Mouse (Mus musculus) layer of hippocampus, postnatal 10 days (tissue): ENCODE data around the gene Skida1. TPM values are rescaled to one million over a fixed set of nuclear protein-coding genes. Genes with fewer than 3 reads are reported as not detected.
A peak's percentile ranks its signal among the peaks of the same experiment; 100 is the strongest.
"Not testable (repeated sequence)": the region's sequence is repeated elsewhere in the genome, so short reads cannot be mapped to it uniquely, and the experiment has no call there.

Experiments used
- DNase-seq, 2 experiments: peaks; one replicate each; pipeline ENCODE4 v3.0.0; 2021; ENCODE audit warnings: low spot score in 2 of 2
- long read RNA-seq: library from polyadenylated mRNA; stranded (forward); transcript quantifications from one replicate; pipeline ENCODE4 v2.0.0, GENCODE M21; 2023
- total RNA-seq, 2 experiments: library from RNA; stranded (reverse); gene quantifications; 2 replicates each; pipeline ENCODE4 v1.2.3; 2021

The Skida1 gene
- 10 to 100 TPM; 12.7 to 14.8 TPM for total RNA-seq
- long read RNA-seq, partial matches to known transcripts = 0 of 22 reads
- long read RNA-seq, other reads (novel, unspliced or antisense) = 22 of 22 reads

GRCm38 (mm10) chr2:18048453-18049075 lies at the start of gene Skida1:
TSS of gene Skida1 (minus strand) at chr2:18049051.
- DNase-seq = peak; percentile 27 to 46

DNA sequence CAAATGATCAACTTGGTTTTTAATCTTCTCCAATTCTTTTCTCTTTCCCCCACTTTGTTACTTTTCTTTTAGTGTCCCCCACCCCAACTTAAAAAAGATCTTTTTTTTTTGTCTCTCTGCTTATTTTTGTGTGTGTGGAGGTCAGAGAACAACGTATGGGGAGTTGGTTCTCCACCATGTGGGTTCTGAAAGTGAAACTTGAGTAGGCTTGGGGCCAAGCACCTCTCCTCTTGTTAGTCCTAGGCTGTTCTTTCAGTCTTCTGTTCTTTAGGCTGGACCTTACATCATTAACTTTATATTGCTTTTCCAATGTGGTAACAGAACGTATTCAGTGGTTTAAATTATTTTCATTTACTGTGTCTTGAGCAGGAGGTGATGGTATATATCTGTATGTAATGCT lies 47.0 kb upstream of the Skida1 start:
- no peak for DNase-seq

DNA sequence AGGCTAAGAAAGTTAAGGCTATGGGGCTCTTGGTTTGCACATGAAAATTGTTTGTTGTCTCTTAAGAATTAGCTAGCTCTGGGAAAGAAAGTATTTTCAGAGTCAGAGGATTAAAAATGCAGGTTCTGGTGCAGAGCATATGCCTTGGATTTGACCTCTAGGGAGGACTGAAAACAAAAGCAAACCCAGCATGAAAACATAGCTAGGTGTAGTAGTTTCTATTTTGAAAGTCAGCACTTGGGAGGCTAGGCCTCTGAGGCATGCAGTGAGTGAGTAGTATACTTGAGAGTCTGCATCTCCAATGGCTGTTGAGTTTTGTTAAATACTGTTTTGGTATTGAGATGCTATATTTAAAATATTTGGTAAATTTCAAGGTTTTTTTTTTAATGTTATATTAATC lies 45.5 kb upstream of the Skida1 start:
- no peak for DNase-seq

GRCm38 (mm10) chr2:18093858-18094257 lies 45.0 kb upstream of the Skida1 start:
- no peak for DNase-seq

DNA sequence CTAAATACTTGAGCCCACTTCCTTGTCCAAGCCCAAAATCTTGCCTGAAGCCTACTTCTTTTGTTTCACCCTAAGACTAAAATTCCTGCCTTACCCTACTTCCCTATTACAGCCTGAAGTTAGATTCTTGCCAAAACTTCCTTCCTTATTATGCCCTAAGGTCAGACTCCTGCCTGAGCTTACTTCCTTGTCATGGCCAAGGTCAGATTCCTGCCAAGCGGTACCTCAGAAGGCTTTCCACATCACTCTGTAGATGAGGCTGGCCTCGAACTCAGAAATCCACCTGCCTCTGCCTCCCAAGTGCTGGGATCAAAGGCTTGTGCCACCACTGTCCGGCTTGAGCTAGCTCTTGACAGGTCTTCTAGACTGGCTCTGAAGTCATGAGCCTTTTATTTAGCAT lies 38.8 kb upstream of the Skida1 start:
- DNase-seq = not testable (repeated sequence)

GRCm38 (mm10) chr2:18080182-18080860 lies 31.5 kb upstream of the Skida1 start:
- DNase-seq = no peak

GRCm38 (mm10) chr2:18071947-18072346 lies 23.1 kb upstream of the Skida1 start:
- no peak for DNase-seq

DNA sequence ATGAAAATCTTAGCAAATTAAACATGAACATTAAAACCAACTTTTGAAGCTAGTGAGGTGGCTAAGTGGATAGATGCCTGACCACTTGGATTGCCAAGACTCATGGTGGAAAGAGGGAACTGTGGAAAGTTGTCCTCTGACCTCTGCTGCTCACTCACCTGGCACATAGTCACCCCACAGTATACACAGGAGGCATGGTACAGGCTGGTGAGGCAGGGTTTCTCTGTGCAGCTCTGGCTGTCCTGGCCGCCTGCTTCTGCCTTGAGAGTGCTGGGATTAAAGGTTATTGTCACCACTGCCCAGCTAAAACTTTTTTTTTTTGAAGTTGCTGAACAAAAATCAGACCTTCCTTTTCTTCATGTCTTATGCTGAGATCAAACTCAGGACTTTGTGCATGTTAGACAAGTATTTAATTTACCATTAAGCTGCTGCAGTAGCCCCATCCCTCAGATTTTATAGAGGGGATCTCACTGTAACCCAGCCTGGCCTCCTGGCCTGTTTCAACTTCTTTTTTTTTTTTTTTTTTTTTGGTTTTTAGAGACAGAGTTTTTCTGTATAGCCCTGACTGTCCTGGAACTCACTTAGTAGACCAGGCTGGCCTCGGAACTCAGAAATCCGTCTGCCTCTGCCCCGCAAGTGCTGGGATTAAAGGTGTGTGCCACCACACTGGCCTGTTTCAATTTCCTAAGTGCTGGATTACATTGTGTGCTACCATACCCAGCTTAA lies 19.4 kb upstream of the Skida1 start:
- DNase-seq = no peak

- DNase-seq = no peak
Measured at GRCm38 (mm10) chr2:18066436-18066835, 17.6 kb upstream of the Skida1 start.

GRCm38 (mm10) chr2:18065708-18066030 lies 16.8 kb upstream of the Skida1 start:
- DNase-seq = no peak

DNA sequence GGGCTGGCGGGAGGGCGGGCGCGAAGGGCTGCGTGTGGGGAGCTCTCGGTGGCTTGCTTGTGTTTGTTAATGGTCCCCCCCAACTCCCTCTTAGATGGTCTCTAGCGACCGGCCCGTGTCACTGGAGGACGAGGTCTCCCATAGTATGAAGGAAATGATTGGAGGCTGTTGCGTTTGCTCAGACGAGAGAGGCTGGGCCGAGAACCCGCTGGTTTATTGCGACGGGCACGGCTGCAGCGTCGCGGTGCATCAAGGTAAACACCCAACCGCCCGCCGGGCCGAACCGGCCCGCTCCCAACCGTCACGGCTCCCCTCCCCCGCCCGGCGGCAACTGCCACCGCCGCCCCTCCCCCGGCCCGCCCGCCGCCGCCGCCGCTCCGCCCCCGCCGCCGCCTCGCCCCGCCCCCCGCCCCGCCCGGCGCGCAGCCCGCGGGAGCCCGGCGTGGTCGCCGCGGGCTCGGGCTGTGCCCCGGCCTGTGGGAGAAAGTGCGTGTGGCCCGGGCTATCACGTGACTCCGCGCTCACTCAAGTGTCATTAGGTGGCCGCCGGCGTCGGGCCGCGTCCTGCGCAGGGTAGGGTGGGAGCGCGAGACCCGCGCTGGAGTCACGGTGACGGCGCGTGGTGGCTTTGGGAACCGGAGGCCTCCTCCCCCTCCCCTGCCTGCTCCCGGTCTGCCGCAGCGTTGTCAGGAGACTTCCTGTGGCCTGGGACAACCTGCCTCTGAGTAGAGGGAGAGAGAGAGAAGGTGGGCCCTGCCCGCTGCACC lies 16.3 kb upstream of the Skida1 start:
- peak; percentile 75 to 82 for DNase-seq

DNA sequence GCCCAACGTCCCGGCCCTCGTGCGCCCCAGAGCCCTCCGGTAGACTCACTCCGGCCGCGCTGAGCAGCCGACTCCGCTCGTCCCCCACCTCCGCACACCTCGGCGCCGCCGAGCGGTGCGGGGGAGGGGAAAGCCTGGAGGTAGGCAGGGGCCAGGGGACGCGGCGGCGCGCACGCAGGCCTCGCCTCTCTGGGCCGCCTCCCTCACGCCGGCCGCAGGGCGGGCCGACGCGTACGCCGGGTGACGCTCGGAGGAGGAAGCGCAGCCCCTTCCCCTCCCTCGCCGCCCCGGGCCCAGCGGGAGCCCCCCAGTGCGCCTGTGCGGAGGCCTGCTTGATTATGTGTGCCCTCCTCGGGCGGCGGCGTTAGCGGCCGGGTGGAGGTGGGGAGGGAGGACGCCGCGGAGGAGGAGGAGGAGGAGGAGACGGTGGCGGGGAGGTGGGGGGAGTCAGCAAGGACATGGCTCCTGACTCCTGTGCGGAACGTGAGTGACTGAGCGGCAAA lies 15.6 kb upstream of the Skida1 start:
- peak; percentile 90 to 96 for DNase-seq

DNA sequence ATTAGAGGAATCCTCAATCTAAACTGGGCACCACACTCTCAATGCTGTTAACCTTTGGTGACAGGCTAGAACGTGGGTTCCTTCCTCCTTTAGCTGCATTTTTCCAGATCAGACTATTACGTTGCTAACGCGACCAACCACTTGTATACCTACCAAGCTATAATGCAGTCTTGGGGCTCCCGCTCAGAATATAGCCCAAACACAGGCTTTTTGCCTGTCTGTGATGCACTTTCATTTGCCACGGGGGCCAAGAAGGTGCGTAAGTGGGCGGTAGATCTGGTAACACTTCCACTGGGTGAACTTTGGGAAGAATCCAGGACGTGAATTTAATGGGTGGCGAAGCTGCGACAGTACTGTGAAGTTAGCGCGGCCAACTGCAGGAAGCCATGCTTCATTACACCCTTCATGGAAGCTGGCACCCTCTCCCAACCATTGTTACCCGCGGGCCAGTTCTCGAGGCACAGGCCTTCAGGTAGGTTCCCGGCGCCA lies 15.0 kb upstream of the Skida1 start:
- DNase-seq = peak; percentile 60 to 70

DNA sequence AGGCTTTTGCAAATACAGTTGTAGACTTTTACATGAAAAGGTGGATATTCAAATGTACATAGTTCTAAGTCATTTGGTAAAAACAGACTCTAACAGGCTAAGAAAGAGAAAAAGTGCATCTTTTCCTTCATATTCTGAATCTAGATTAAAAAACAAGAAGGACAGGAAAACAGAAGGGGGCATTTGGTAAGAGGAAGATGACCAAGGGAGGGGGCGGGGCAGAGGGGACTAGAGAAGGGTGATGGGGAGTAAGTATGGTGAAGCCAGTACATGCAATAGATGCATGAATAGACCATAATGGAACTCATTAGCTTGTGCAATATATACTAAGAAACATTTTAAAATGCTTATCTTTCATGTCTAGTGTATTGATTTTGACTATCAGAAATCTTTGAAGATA lies 11.5 kb upstream of the Skida1 start:
- no peak for DNase-seq

- DNase-seq = no peak
Measured at GRCm38 (mm10) chr2:18059891-18060290, 11.0 kb upstream of the Skida1 start.

DNA sequence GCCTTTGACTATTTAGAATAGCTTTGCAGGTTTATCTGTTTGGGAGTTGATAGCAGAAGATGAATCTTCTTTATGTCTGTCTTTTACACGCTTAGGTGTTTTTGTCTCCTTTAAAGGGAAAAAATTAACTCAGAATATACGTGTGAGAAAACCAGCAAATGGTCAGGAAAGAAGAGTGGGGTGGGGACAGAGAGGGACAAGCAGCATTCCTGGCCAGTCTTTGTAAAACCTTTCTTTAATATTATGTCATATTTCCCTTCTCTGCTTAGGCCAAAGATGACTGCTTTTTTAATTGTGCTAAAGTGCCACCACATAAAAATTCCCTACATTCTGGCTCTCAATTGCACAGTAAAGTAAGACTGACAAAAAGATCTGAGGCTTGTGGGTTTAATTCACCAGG lies 10.2 kb upstream of the Skida1 start:
- DNase-seq = no peak

DNA sequence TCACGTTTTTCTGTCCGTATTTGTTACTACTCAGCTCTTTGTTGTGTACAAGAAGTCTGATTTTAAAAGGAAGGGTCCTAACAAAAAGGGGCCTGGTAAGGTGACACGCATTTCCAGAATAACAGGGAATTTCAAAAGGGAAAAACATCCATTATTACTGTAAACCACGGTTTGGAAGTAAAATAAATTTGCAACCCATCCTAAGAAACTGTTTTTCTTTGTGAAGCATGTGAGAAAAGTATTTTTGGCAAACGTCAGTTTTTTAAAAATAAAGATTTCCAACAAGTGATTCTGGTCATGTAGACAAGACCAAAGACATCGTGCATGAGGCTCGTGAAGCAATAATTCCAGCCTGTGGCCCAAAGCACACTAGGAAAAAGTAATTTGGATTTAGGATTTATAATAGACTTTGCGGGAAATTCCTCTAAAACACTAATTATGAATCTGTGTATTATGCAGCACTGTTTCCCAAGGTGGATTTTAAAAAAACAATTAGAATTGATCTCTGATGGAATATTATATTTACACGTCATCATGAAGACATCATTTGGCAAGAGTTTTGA lies 9.4 kb upstream of the Skida1 start:
- no peak for DNase-seq

DNA sequence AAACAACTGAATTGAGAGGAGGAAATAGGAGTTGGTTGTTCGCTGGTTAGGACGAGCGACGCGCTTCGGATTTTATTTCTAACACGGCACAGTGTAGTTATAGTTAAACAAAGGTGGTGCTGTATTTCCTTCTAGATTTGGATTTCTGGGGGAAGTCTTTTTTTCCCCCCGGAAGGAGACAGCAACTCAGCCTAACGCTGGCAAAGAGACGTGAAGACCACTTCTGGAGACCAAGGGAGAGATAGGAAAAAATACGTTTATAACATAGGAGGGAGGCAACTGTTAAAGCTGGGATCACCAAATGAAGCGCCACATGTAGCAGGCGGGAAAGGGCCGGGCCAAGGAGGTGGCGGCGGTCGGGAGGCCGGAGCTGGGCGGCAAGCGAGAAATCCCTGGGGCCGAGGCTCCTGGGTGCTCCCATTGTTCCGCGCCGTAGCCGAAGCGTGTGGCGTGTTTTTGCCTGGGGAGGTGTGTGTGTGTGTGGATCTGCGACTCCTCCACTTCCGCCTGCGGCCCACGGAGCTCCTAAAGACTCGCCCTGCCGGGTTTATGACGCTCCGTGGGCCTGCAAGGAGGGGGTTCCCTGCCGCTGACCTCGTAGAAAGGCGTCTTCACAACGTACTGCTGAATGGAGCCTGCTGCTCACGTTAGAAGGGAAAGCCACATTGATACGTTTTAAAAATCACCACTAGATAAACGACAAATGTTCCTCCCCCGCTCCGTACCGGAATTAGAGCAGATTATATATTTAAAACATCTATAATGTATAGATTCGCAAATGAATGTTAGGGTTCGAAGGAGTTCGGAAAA lies 8.7 kb upstream of the Skida1 start:
- DNase-seq = peak; percentile 66 to 69

DNA sequence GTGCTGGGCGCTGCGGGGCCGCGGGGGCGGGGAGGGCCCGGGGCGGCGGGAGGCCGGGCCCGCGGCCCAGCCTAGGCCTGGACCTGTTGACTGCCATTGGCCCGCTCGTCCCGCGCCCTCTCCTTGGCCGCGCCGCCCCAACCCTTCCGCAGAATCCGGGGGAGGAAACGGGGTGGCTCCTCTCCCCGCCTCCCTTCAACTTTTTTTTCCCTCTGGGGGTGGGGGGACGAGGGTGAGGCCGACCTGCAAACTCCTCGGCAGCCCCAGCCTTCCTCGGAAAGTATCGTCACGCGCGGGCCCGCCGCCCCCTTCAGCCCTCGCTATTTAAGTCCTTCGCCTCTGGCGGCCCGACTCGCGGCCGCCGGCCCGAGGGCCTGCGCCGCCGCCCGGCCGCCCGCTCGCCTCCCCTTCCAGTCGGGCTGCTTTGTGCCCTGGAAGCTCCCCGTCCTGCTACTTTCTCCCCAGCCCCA lies 8.0 kb upstream of the Skida1 start:
- peak; percentile 84 to 89 for DNase-seq
